In the genomic region with DNA sequence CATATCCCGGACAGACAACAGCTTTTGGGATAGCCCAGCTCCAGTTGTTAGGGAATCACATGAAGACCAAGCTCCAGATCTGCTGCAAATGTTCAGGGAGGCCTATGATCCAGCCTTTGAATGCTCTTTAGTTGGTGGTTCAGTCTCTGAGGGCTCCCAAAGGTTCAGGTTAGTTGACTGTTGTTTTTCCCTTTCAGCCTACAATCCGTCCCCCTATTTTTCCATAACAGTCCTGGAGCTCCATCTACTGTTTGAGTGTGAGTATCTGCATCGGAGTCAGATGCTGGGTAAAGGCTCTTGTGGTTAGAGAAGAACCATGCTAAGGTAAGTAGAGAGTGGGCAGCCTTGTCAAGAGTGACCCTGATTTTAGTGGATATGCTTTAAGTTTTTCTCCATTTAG, we compare ENCODE assay signal across 10 mouse cellular contexts. TPM values are rescaled to one million over a fixed set of nuclear protein-coding genes. Genes with fewer than 3 reads are reported as not detected.
A peak's percentile ranks its signal among the peaks of the same experiment; 100 is the strongest.
DNase-seq lines count a peak whose midpoint lies in the region; ATAC-seq lines count a peak whose summit lies in the region.
"Had no signal": no experiment of that assay in that cellular context is flagged by ENCODE, and none has a peak within 500 bp of the region (broad histone marks: within the 10 kb centered on the region; RNA-seq: fewer than 3 reads in every experiment).

No protein-coding gene starts in this region.

- H3K4me3 ChIP-seq in forebrain, embryonic 10.5 days, result no peak overlapping the region
- no peak overlapping the region for H3K4me3 ChIP-seq in forebrain, embryonic 12.5 days (replicated peaks)
- no peak overlapping the region for H3K4me3 ChIP-seq in midbrain, embryonic 12.5 days
- H3K4me3 ChIP-seq in midbrain, embryonic 15.5 days, result no peak overlapping the region
- H3K4me3 ChIP-seq in stomach, embryonic 14.5 days (ENCODE audit: low read depth, low read length), result no peak overlapping the region
- H3K4me3 ChIP-seq: hindbrain, embryonic 15.5 days had no signal

- H3K9ac ChIP-seq in forebrain, embryonic 12.5 days, result no peak overlapping the region
- H3K9ac ChIP-seq in midbrain, embryonic 12.5 days (replicated peaks), result no peak overlapping the region
- no peak overlapping the region for H3K9ac ChIP-seq in midbrain, embryonic 15.5 days
- no peak overlapping the region for H3K9ac ChIP-seq in stomach, embryonic 14.5 days (replicated peaks; ENCODE audit: low read depth, low read length)
- H3K9ac ChIP-seq: hindbrain, embryonic 15.5 days had no signal

- H3K36me3 ChIP-seq in forebrain, embryonic 10.5 days (replicated peaks), result no peaks in the 10 kb centered on the region
- H3K36me3 ChIP-seq in forebrain, embryonic 12.5 days (replicated peaks), result no peaks in the 10 kb centered on the region
- H3K36me3 ChIP-seq in midbrain, embryonic 12.5 days, result no peaks in the 10 kb centered on the region
- no peaks in the 10 kb centered on the region for H3K36me3 ChIP-seq in midbrain, embryonic 15.5 days (replicated peaks)
- H3K36me3 ChIP-seq in stomach, embryonic 14.5 days (ENCODE audit: control insufficient read depth, insufficient read depth, low read length), result no peaks in the 10 kb centered on the region
- H3K36me3 ChIP-seq: hindbrain, embryonic 15.5 days had no signal

- no peaks in the 10 kb centered on the region for H3K27me3 ChIP-seq in forebrain, embryonic 10.5 days (ENCODE audit: poor library complexity, severe bottlenecking)
- no peaks in the 10 kb centered on the region for H3K27me3 ChIP-seq in forebrain, embryonic 12.5 days
- H3K27me3 ChIP-seq in midbrain, embryonic 12.5 days, result no peaks in the 10 kb centered on the region
- no peaks in the 10 kb centered on the region for H3K27me3 ChIP-seq in midbrain, embryonic 15.5 days (replicated peaks)
- no peaks in the 10 kb centered on the region for H3K27me3 ChIP-seq in stomach, embryonic 14.5 days (ENCODE audit: control insufficient read depth, insufficient read depth, low read length)
- H3K27me3 ChIP-seq: hindbrain, embryonic 15.5 days had no signal

- whole genome bisulfite sequencing in forebrain, embryonic 10.5 days, result 41% methylated on average over 3 of the region's 3 CpGs
- WGBS in forebrain, embryonic 12.5 days, result 54% methylated on average over 3 of the region's 3 CpGs
- WGBS in midbrain, embryonic 12.5 days, result 47% methylated on average over 3 of the region's 3 CpGs
- WGBS in midbrain, embryonic 15.5 days, result 40% methylated on average over 3 of the region's 3 CpGs
- WGBS in stomach, embryonic 14.5 days, result 41% methylated on average over 3 of the region's 3 CpGs

- no peaks in the 10 kb centered on the region for H3K4me1 ChIP-seq in forebrain, embryonic 10.5 days
- no peaks in the 10 kb centered on the region for H3K4me1 ChIP-seq in forebrain, embryonic 12.5 days
- H3K4me1 ChIP-seq in midbrain, embryonic 12.5 days, result no peaks in the 10 kb centered on the region
- no peaks in the 10 kb centered on the region for H3K4me1 ChIP-seq in midbrain, embryonic 15.5 days
- no peaks in the 10 kb centered on the region for H3K4me1 ChIP-seq in stomach, embryonic 14.5 days (ENCODE audit: control insufficient read depth, insufficient read depth, low read length)
- H3K4me1 ChIP-seq: hindbrain, embryonic 15.5 days had no signal

- ATAC-seq in forebrain, embryonic 12.5 days (ENCODE audit: low FRiP score), result no peak
- ATAC-seq in midbrain, embryonic 12.5 days (ENCODE audit: low FRiP score, low read depth), result peak; percentile 23; the same call in 1 of the 2 replicates
- ATAC-seq in midbrain, embryonic 15.5 days (replicated peaks), result no peak
- 0 out of 2 replicates have a peak, but pooled peaks have one; percentile 37 for ATAC-seq in stomach, embryonic 14.5 days (ENCODE audit: insufficient number of reproducible peaks, insufficient read depth, low FRiP score, low read depth)
- ATAC-seq in CD4-positive, CD25-positive, alpha-beta regulatory T cell, adult 4 months, result no peak

- H3K27ac ChIP-seq in forebrain, embryonic 10.5 days, result no peak overlapping the region
- no peak overlapping the region for H3K27ac ChIP-seq in forebrain, embryonic 12.5 days
- H3K27ac ChIP-seq in midbrain, embryonic 12.5 days (replicated peaks), result no peak overlapping the region
- H3K27ac ChIP-seq in midbrain, embryonic 15.5 days, result no peak overlapping the region
- no peak overlapping the region for H3K27ac ChIP-seq in stomach, embryonic 14.5 days (ENCODE audit: low read length)
- H3K27ac ChIP-seq: hindbrain, embryonic 15.5 days had no signal

- no peaks in the 10 kb centered on the region for H3K9me3 ChIP-seq in forebrain, embryonic 10.5 days
- no peaks in the 10 kb centered on the region for H3K9me3 ChIP-seq in forebrain, embryonic 12.5 days
- H3K9me3 ChIP-seq in midbrain, embryonic 12.5 days, result no peaks in the 10 kb centered on the region
- H3K9me3 ChIP-seq in midbrain, embryonic 15.5 days, result no peaks in the 10 kb centered on the region
- H3K9me3 ChIP-seq in stomach, embryonic 14.5 days (ENCODE audit: control insufficient read depth, low read depth, low read length), result no peaks in the 10 kb centered on the region
- H3K9me3 ChIP-seq: hindbrain, embryonic 15.5 days had no signal

- H3K4me2 ChIP-seq in forebrain, embryonic 12.5 days, result no peak overlapping the region
- no peak overlapping the region for H3K4me2 ChIP-seq in midbrain, embryonic 12.5 days (replicated peaks)
- H3K4me2 ChIP-seq in midbrain, embryonic 15.5 days, result no peak overlapping the region
- no peak overlapping the region for H3K4me2 ChIP-seq in stomach, embryonic 14.5 days (replicated peaks; ENCODE audit: low read depth, low read length)
- H3K4me2 ChIP-seq: hindbrain, embryonic 15.5 days had no signal

- DNase-seq in forebrain, embryonic 10.5 days (ENCODE audit: extremely low spot score, low spot score), result peak; percentile 16
- DNase-seq in kidney, adult 18-20 months, result peak; percentile 41
- DNase-seq in gastrocnemius, adult 18-20 months (ENCODE audit: low spot score), result no peak

RNA-seq across cellular contexts. Expression of gene Ugt2b38, which starts 12.3 kb away (rescaled TPM):
- 0.07 TPM in 1 of 2 replicates, not detected in the other for polyA plus RNA-seq in forebrain, embryonic 10.5 days (2016; fragmentation: Nextera tagmentation; extraction: Ambion mirVana)
- not detected in 2 replicates for polyA plus RNA-seq in forebrain, embryonic 12.5 days (2016; fragmentation: Nextera tagmentation; extraction: Ambion mirVana)
- polyA plus RNA-seq in midbrain, embryonic 12.5 days (2016; fragmentation: Nextera tagmentation; extraction: Ambion mirVana), result not detected in 2 replicates
- polyA plus RNA-seq in midbrain, embryonic 15.5 days (2015; fragmentation: Nextera tagmentation; extraction: Ambion mirVana), result not detected in 2 replicates
- polyA plus RNA-seq in stomach, embryonic 14.5 days (2014; fragmentation: Nextera tagmentation; extraction: Ambion mirVana), result not detected in 2 replicates
- polyA plus RNA-seq in CD4-positive, CD25-positive, alpha-beta regulatory T cell, adult 4 months (2017; shearing (Covaris generic)), result not detected
- total RNA-seq in gastrocnemius, adult 18-20 months (2021), result not detected
- total RNA-seq: monocyte, adult 5-6 weeks had no signal
- polyA plus RNA-seq: hindbrain, embryonic 15.5 days had no signal

RNA-seq across cellular contexts. Expression of gene Ugt2a2, which starts 45.8 kb away (rescaled TPM):
- polyA plus RNA-seq in forebrain, embryonic 10.5 days (2016; fragmentation: Nextera tagmentation; extraction: Ambion mirVana), result not detected in 2 replicates
- 0.40 TPM in 1 of 2 replicates, not detected in the other for polyA plus RNA-seq in forebrain, embryonic 12.5 days (2016; fragmentation: Nextera tagmentation; extraction: Ambion mirVana)
- not detected in 2 replicates for polyA plus RNA-seq in midbrain, embryonic 12.5 days (2016; fragmentation: Nextera tagmentation; extraction: Ambion mirVana)
- not detected in 2 replicates for polyA plus RNA-seq in midbrain, embryonic 15.5 days (2015; fragmentation: Nextera tagmentation; extraction: Ambion mirVana)
- not detected in 2 replicates for polyA plus RNA-seq in stomach, embryonic 14.5 days (2014; fragmentation: Nextera tagmentation; extraction: Ambion mirVana)
- polyA plus RNA-seq in CD4-positive, CD25-positive, alpha-beta regulatory T cell, adult 4 months (2017; shearing (Covaris generic)), result not detected
- total RNA-seq in gastrocnemius, adult 18-20 months (2021), result not detected
- total RNA-seq: monocyte, adult 5-6 weeks had no signal
- polyA plus RNA-seq: hindbrain, embryonic 15.5 days had no signal

RNA-seq across cellular contexts. Expression of gene Gm43638, which starts 50.3 kb away (rescaled TPM):
- polyA plus RNA-seq in forebrain, embryonic 10.5 days (2016; fragmentation: Nextera tagmentation; extraction: Ambion mirVana), result not detected in 2 replicates
- not detected in 2 replicates for polyA plus RNA-seq in forebrain, embryonic 12.5 days (2016; fragmentation: Nextera tagmentation; extraction: Ambion mirVana)
- not detected in 2 replicates for polyA plus RNA-seq in midbrain, embryonic 12.5 days (2016; fragmentation: Nextera tagmentation; extraction: Ambion mirVana)
- polyA plus RNA-seq in midbrain, embryonic 15.5 days (2015; fragmentation: Nextera tagmentation; extraction: Ambion mirVana), result not detected in 2 replicates
- polyA plus RNA-seq in stomach, embryonic 14.5 days (2014; fragmentation: Nextera tagmentation; extraction: Ambion mirVana), result not detected in 2 replicates
- polyA plus RNA-seq in CD4-positive, CD25-positive, alpha-beta regulatory T cell, adult 4 months (2017; shearing (Covaris generic)), result not detected
- not detected for total RNA-seq in gastrocnemius, adult 18-20 months (2021)
- total RNA-seq: monocyte, adult 5-6 weeks had no signal
- polyA plus RNA-seq: hindbrain, embryonic 15.5 days had no signal

RNA-seq across cellular contexts. Expression of gene Ugt2a1, which starts 54.4 kb away (rescaled TPM):
- not detected in 2 replicates for polyA plus RNA-seq in forebrain, embryonic 10.5 days (2016; fragmentation: Nextera tagmentation; extraction: Ambion mirVana)
- polyA plus RNA-seq in forebrain, embryonic 12.5 days (2016; fragmentation: Nextera tagmentation; extraction: Ambion mirVana), result 3.2 and 12.1 TPM in 2 replicates
- polyA plus RNA-seq in midbrain, embryonic 12.5 days (2016; fragmentation: Nextera tagmentation; extraction: Ambion mirVana), result not detected in 2 replicates
- not detected in 2 replicates for polyA plus RNA-seq in midbrain, embryonic 15.5 days (2015; fragmentation: Nextera tagmentation; extraction: Ambion mirVana)
- not detected in 2 replicates for polyA plus RNA-seq in stomach, embryonic 14.5 days (2014; fragmentation: Nextera tagmentation; extraction: Ambion mirVana)
- polyA plus RNA-seq in CD4-positive, CD25-positive, alpha-beta regulatory T cell, adult 4 months (2017; shearing (Covaris generic)), result not detected
- not detected for total RNA-seq in gastrocnemius, adult 18-20 months (2021)
- total RNA-seq: monocyte, adult 5-6 weeks had no signal
- polyA plus RNA-seq: hindbrain, embryonic 15.5 days had no signal

Comparison
In these comparisons a context has a peak if more than half of its experiments do, and no peak if none do; other contexts are left out.
1. ATAC-seq: peak in midbrain, embryonic 12.5 days (single experiment) and stomach, embryonic 14.5 days (single experiment); none in forebrain, embryonic 12.5 days (single experiment), midbrain, embryonic 15.5 days (single experiment) and CD4-positive, CD25-positive, alpha-beta regulatory T cell, adult 4 months (single experiment).